Mouse (Mus musculus): ENCODE measurements at regions not wholly inside any gene's neighbourhood (a gene's known extent, or its start where the extent isn't known, plus 50 kb on each side); places are given as distances from the start of the nearest gene placed in this dataset.

DNA sequence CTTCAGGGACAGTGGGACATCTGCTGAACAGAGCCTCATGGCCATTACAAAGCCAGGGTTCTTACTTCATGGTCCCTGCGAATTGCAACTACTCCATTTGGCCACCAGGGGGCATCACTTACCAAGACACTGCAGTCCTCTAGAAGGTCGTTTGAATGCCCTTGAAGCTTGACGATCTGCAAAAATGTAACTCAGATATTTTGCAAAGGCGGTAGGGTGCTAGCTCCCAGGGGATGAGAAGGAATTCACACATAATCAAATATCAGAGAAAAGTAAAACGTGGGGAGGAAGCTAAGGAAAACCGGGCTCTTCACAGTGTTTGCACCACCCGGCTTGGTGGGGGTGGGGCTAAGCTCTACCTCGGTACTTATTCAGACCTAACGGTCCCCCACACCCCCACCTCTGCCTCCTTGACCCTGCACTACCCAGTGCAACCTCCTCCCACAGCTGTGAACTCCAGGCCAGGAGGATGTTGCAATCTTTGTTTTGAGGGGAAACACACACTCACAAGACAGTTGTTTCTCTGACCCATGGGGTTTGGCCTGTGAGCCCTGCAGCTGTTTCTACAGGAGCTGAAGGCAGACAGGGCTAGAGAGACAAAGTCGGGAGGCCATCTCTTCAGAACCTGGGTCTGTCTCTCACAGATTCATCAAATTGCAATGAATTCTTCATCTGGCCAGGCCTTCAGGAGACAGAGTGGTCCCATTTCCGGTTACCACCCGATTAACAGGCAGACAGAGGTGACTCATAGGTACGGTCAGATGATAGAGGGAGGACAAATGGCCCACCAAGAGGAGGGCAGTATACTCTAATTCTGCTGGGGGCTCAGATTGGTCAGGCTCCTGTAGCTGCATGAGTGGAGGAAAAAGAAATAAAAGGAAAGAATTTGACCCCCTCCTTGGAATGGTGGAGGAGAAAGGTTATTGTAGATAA lies 85.3 kb upstream of the Fam49a start:
- peaks cover 2% of the 10 kb centered on the region; the same call in 1 of the 2 replicates for H3K4me1 ChIP-seq (ENCODE audit: insufficient read depth)
- H3K36me3 ChIP-seq (replicated peaks; ENCODE audit: insufficient read depth, low read length) = no peaks in the 10 kb centered on the region
- H3K27me3 ChIP-seq (ENCODE audit: insufficient read depth, low read length) = no peaks in the 10 kb centered on the region
- TF ChIP-seq CTCF (IDR thresholded peaks at IDR 0.05; ENCODE audit: low read depth) = peak; percentile 98
- TF ChIP-seq EP300 (IDR thresholded peaks at IDR 0.05; ENCODE audit: low read depth) = no peak
- peak overlapping the region; percentile 65 for H3K4me2 ChIP-seq (ENCODE audit: low read depth, low read length)
- peak overlapping the region; percentile 24; the same call in 1 of the 2 replicates for H3K4me3 ChIP-seq (ENCODE audit: low read depth, low read length)
- ATAC-seq (peak; percentile 77), DNase-seq (peak; percentile 68)
- 0 out of 2 replicates have a peak overlapping the region, but pooled peaks have one; percentile 30 for H3K27ac ChIP-seq (ENCODE audit: low read depth)
- WGBS (ENCODE audit: insufficient replicate concordance) = 10% methylated on average over 13 of the region's 13 CpGs
- H3K9ac ChIP-seq (replicated peaks) = no peak overlapping the region
- no peaks in the 10 kb centered on the region for H3K9me3 ChIP-seq (ENCODE audit: low read length)

DNA sequence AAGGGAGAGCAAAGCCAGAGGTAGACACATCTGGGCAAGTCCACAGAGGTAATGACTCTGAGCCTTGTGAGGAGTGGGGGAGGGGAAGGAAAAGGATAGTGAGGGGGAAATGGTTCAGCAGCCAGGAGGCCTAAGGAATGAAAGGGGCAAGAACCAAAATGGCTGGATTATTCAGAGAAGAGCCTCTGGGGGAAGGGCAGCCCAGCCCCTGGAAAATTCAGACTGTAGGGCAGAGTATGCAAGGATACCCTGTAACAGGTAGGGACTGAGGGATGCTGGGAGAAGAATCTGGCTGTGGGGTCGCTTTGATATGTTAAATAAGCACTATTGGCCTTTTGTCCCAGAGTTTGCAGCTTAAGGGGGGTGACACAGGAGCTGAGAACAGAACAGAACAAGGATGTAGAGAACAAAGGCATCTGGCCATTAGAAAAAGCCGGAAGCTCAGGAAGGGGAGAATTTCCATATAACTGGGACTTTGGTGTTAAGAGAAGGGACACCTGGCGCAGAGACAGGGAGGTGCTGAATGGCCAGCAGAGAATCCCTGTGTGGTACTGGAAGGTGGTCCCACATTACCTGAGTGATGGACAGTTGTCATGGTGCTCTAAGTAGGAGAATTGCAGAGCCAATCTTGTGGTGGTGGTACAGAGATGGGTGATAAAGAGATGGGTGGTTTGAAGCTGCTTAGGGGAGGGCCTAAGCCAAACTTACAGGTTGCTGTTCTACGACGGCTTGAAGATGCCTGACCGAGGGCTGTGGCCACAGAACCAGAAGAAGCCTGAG lies 84.5 kb upstream of the Fam49a start:
- WGBS (ENCODE audit: insufficient replicate concordance) = 86% methylated on average over 6 of the region's 6 CpGs
- Histone ChIP-seq H3K27me3 (ENCODE audit: insufficient read depth, low read length) (no peaks in the 10 kb centered on the region), H3K9ac (replicated peaks) (no peak overlapping the region), H3K4me3 (ENCODE audit: low read depth, low read length) (no peak overlapping the region), H3K36me3 (replicated peaks; ENCODE audit: insufficient read depth, low read length) (no peaks in the 10 kb centered on the region), H3K27ac (ENCODE audit: low read depth) (no peak overlapping the region), H3K4me1 (ENCODE audit: insufficient read depth) (peaks cover 2% of the 10 kb centered on the region; the same call in 1 of the 2 replicates), H3K4me2 (ENCODE audit: low read depth, low read length) (no peak overlapping the region), H3K9me3 (ENCODE audit: low read length) (no peaks in the 10 kb centered on the region)
- no peak for ATAC-seq
- TF ChIP-seq EP300 (IDR thresholded peaks at IDR 0.05; ENCODE audit: low read depth) (no peak), CTCF (IDR thresholded peaks at IDR 0.05; ENCODE audit: low read depth) (no peak)
- DNase-seq = no peak

DNA sequence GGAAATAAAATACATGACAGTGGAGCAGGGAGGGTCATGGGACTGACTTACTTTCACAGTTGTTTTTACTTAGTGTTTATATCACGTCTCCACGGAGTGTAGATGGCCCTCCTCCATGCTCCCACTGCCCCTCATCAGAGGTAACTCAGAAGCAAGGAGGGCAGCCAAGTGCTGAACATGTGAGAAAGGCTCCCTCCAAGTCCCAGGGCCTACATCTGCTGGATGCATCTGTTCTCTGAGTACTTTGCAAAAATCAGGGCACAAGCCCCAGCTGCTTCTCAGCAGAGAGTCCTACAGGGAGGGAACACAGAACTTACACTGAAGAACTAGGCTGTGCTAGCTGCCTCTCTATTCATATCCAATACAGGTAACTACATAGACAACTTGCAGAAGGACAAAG lies 83.5 kb upstream of the Fam49a start:
- ATAC-seq (no peak), DNase-seq (no peak)
- TF ChIP-seq CTCF (IDR thresholded peaks at IDR 0.05; ENCODE audit: low read depth) (no peak), EP300 (IDR thresholded peaks at IDR 0.05; ENCODE audit: low read depth) (no peak)
- no peaks in the 10 kb centered on the region for H3K9me3 ChIP-seq (ENCODE audit: low read length)
- no peak overlapping the region for H3K27ac ChIP-seq (ENCODE audit: low read depth)
- no peak overlapping the region for H3K9ac ChIP-seq (replicated peaks)
- H3K4me3 ChIP-seq (ENCODE audit: low read depth, low read length) = no peak overlapping the region
- H3K36me3 ChIP-seq (replicated peaks; ENCODE audit: insufficient read depth, low read length) = no peaks in the 10 kb centered on the region
- H3K4me1 ChIP-seq (ENCODE audit: insufficient read depth) = peaks cover 2% of the 10 kb centered on the region; the same call in 1 of the 2 replicates
- H3K4me2 ChIP-seq (ENCODE audit: low read depth, low read length) = no peak overlapping the region
- no peaks in the 10 kb centered on the region for H3K27me3 ChIP-seq (ENCODE audit: insufficient read depth, low read length)
- WGBS (ENCODE audit: insufficient replicate concordance) = 84% methylated on average over 2 of the region's 2 CpGs

DNA sequence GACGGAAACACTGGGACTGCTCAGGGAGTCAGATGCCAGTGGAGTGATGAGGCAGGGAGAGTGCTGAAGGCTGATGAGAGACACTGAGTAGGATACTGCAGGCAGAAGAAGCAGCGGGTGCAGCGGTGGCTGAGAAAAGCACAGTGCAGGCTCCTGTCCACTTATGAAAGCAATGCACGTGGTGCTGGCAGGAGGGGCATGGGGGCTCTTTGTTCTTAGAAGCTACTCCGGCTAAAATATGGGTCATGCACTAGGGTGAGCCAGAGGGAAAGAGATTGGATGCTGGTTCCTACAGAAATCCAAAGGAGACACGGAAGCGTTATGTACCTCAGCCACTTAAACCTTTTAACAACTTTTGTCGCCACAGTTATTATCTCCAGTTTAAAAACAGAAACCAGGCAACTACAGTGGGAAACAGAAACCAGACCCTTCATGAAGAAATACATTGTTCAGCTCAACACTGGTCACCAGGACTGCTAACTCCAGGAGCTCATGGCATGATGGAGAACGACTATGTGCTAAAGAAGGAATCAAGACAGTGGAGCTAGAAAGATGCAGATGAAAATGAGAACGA lies 82.6 kb upstream of the Fam49a start:
- DNase-seq (no peak), ATAC-seq (no peak)
- H3K36me3 ChIP-seq (replicated peaks; ENCODE audit: insufficient read depth, low read length) = no peaks in the 10 kb centered on the region
- no peak overlapping the region for H3K4me2 ChIP-seq (ENCODE audit: low read depth, low read length)
- H3K4me1 ChIP-seq (ENCODE audit: insufficient read depth) = peaks cover 2% of the 10 kb centered on the region; the same call in 1 of the 2 replicates
- H3K9me3 ChIP-seq (ENCODE audit: low read length) = no peaks in the 10 kb centered on the region
- H3K27me3 ChIP-seq (ENCODE audit: insufficient read depth, low read length) = no peaks in the 10 kb centered on the region
- TF ChIP-seq EP300 (IDR thresholded peaks at IDR 0.05; ENCODE audit: low read depth) (no peak), CTCF (IDR thresholded peaks at IDR 0.05; ENCODE audit: low read depth) (no peak)
- no peak overlapping the region for H3K4me3 ChIP-seq (ENCODE audit: low read depth, low read length)
- H3K27ac ChIP-seq (ENCODE audit: low read depth) = no peak overlapping the region
- no peak overlapping the region for H3K9ac ChIP-seq (replicated peaks)
- 72% methylated on average over 10 of the region's 10 CpGs for WGBS (ENCODE audit: insufficient replicate concordance)

DNA sequence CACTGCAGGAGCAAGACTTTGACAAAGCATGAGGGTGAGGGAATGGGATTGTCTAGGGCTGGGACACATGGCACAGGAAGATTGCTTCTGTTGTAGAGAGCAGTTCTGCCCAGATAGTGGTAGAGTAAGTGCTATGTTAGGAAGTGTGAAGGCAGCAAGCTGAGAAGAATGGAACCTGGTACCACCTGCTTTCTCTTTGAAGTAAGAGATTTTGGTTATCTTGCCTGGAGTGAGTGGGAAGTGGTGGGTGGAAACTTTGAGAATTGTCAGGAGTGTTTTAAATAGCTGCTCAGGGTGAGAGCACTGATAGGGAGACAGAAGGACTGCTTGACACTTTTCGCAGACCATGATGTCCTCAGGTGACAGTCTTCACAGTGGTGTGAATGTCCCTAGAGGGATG lies 81.0 kb upstream of the Fam49a start:
- H3K27me3 ChIP-seq (ENCODE audit: insufficient read depth, low read length) = no peaks in the 10 kb centered on the region
- H3K36me3 ChIP-seq (replicated peaks; ENCODE audit: insufficient read depth, low read length) = no peaks in the 10 kb centered on the region
- H3K4me1 ChIP-seq (ENCODE audit: insufficient read depth) = peaks cover 2% of the 10 kb centered on the region; the same call in 1 of the 2 replicates
- no peaks in the 10 kb centered on the region for H3K9me3 ChIP-seq (ENCODE audit: low read length)
- H3K9ac ChIP-seq (replicated peaks) = no peak overlapping the region
- WGBS (ENCODE audit: insufficient replicate concordance) = 88% methylated on average over 1 of the region's 1 CpGs
- TF ChIP-seq CTCF (IDR thresholded peaks at IDR 0.05; ENCODE audit: low read depth) (no peak), EP300 (IDR thresholded peaks at IDR 0.05; ENCODE audit: low read depth) (no peak)
- DNase-seq (no peak), ATAC-seq (no peak)
- H3K4me2 ChIP-seq (ENCODE audit: low read depth, low read length) = no peak overlapping the region
- no peak overlapping the region for H3K4me3 ChIP-seq (ENCODE audit: low read depth, low read length)
- no peak overlapping the region for H3K27ac ChIP-seq (ENCODE audit: low read depth)

DNA sequence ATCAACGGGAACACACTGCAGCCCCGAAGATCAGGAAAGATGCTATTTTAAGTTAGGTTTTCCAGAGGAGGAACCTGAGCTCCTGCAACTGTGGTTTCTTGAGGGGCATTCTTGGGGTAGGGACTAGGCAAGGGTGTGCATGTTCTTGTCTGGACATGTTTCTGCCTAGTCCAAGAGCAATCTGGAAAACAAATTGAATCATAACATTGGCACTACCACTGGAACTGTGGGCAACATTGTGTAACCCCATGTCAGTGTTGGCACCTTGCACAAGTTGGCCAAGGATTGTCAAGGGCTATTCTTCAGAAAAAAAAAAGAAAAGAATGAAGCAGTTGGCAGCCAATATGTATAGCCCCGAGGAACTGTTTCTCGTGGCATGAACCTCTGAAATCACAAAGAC lies 80.3 kb upstream of the Fam49a start:
- WGBS (ENCODE audit: insufficient replicate concordance) = 83% methylated on average over 4 of the region's 4 CpGs
- Histone ChIP-seq H3K36me3 (replicated peaks; ENCODE audit: insufficient read depth, low read length) (no peaks in the 10 kb centered on the region), H3K27me3 (ENCODE audit: insufficient read depth, low read length) (no peaks in the 10 kb centered on the region), H3K4me1 (ENCODE audit: insufficient read depth) (peaks cover 2% of the 10 kb centered on the region; the same call in 1 of the 2 replicates), H3K27ac (ENCODE audit: low read depth) (no peak overlapping the region), H3K4me2 (ENCODE audit: low read depth, low read length) (no peak overlapping the region), H3K9me3 (ENCODE audit: low read length) (no peaks in the 10 kb centered on the region), H3K9ac (replicated peaks) (no peak overlapping the region), H3K4me3 (ENCODE audit: low read depth, low read length) (no peak overlapping the region)
- TF ChIP-seq CTCF (IDR thresholded peaks at IDR 0.05; ENCODE audit: low read depth) = no peak
- TF ChIP-seq EP300 (IDR thresholded peaks at IDR 0.05; ENCODE audit: low read depth) = no peak
- no peak for DNase-seq
- no peak for ATAC-seq

Data from liver, postnatal 0 days (tissue).